Mouse (Mus musculus) spleen, adult 2 months (tissue): ENCODE results near the gene Gm7876.
"Not testable (repeated sequence)": the region's sequence is repeated elsewhere in the genome, so short reads cannot be mapped to it uniquely, and the experiment has no call there.

Experiments used
- CTCF ChIP-seq: fragments of 200-500 bp; IDR thresholded peaks from 2 replicates; pipeline ENCODE4 v1.5.1; 2011; ENCODE audit warnings: mild to moderate bottlenecking, inconsistent platforms; ENCODE audit not compliant: insufficient read depth, insufficient read length, insufficient replicate concordance; ENCODE audit errors: extremely low read depth
- POLR2A ChIP-seq: fragments of 200-500 bp; IDR thresholded peaks from 2 replicates; pipeline ENCODE4 v1.6.1; 2011; ENCODE audit warnings: low read depth, low read length, inconsistent platforms

- TF ChIP-seq POLR2A, CTCF: not testable (repeated sequence)
Measured at GRCm38 (mm10) chr14:4726038-4726880, 17.2 kb downstream of the Gm7876 start, which contains the start of gene Gm3252.
